Mouse (Mus musculus) adrenal gland, postnatal 0 days (tissue): Measurements from ENCODE around the gene Rab8b. TPM values are rescaled to one million over a fixed set of nuclear protein-coding genes. Genes with fewer than 3 reads are reported as not detected.

Experiments used
- polyA plus RNA-seq: library from polyadenylated mRNA; unstranded; fragments of >200 nt; fragmentation: Nextera tagmentation; extraction: Ambion mirVana; gene quantifications from 2 replicates; pipeline ENCODE4 v1.2.1, GENCODE M21; 2015

Gene Rab8b
- polyA plus RNA-seq: 14.2 and 15.1 TPM in 2 replicates

GRCm38 (mm10) chr9:66919382-66919971 is at the start of gene Rab8b:
Rab8b (minus strand) TSS chr9:66919687.

GRCm38 (mm10) chr9:66945647-66946641 is 26.5 kb upstream of the Rab8b start, which contains the start of gene Rps27l:
Rps27l (plus strand) TSS chr9:66946086.

GRCm38 (mm10) chr9:66834318-66835096 is 85.0 kb downstream of the Rab8b start, which contains the start of gene Aph1c:
Aph1c (minus strand) TSS chr9:66834726.

GRCm38 (mm10) chr9:66796739-66797138 is 122.7 kb downstream of the Rab8b start, which contains the start of gene Gm10647:
Gm10647 (plus strand) TSS chr9:66797039.

GRCm38 (mm10) chr9:66795464-66796324 is 123.8 kb downstream of the Rab8b start, which contains the start of gene Aph1b:
Aph1b (minus strand) TSS chr9:66795490.

Other genes starting within 250 kb of the Rab8b start
- 0.46 and 1.5 TPM in 2 replicates for gene Car12, start 206.0 kb downstream of the Rab8b start, polyA plus RNA-seq
- gene Aph1b, start 124.2 kb downstream of the Rab8b start, polyA plus RNA-seq: 4.4 and 5.4 TPM in 2 replicates
- 0.32 TPM in 1 of 2 replicates, not detected in the other for gene Gm10647, start 122.6 kb downstream of the Rab8b start, polyA plus RNA-seq
- gene Aph1c, start 85.0 kb downstream of the Rab8b start, polyA plus RNA-seq: 5.5 and 9.4 TPM in 2 replicates
- 1,284 and 2,309 TPM in 2 replicates for gene Rps27l, start 26.4 kb upstream of the Rab8b start, polyA plus RNA-seq
- gene Lactb, start 55.8 kb upstream of the Rab8b start, polyA plus RNA-seq: 9.9 and 11.7 TPM in 2 replicates
- 338 and 423 TPM in 2 replicates for gene Tpm1, start 129.7 kb upstream of the Rab8b start, polyA plus RNA-seq